Mouse (Mus musculus): ENCODE data around the gene Grin3b. TPM values are rescaled to one million over a fixed set of nuclear protein-coding genes. Genes with fewer than 3 reads are reported as not detected.
"Not testable (repeated sequence)": the region's sequence is repeated elsewhere in the genome, so short reads cannot be mapped to it uniquely, and the experiment has no call there.

Grin3b gene
- total and polyA plus RNA-seq, 2 experiments from 2014 or later = 0.14 to 0.18 TPM

DNA sequence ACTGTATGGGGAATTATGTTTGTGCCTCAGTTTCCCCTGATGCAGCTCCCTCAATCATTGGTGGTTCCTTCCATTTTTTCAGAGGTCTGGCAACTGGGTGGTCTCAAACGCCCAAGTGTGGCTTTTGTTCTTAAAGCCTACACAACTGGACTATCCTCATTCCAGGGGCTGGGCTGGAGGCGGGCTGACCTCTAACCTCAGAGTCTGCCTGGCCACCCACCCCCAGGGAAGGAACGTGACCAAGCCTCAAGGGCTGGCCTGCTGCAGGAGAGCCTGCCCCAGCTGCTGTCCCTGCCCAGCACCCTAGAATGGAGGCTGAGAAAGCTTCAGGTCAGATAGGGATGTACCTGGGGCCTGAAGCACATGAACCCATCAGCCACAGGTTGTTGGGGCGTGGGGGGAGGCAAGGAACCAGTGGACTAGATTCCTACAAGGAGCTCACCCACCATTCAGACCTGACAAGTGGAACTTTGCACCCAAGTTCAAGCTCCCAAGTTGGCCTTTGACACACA lies 13.8 kb upstream of the Grin3b start:
- Histone ChIP-seq H3K9me3 (ENCODE audit: low read length) (no peaks in the 10 kb centered on the region), H3K27me3 (ENCODE audit: insufficient read depth, low read length) (no peaks in the 10 kb centered on the region), H3K4me1 (ENCODE audit: insufficient read depth) (no peaks in the 10 kb centered on the region), H3K9ac (no peak overlapping the region), H3K36me3 (ENCODE audit: insufficient read depth) (peaks cover 8% of the 10 kb centered on the region; the same call in 1 of the 2 replicates), H3K27ac (ENCODE audit: low read depth, low read length) (no peak overlapping the region), H3K4me2 (ENCODE audit: low read depth) (no peak overlapping the region), H3K4me3 (ENCODE audit: low read depth, low read length) (no peak overlapping the region)
- TF ChIP-seq CTCF (IDR thresholded peaks at IDR 0.05; ENCODE audit: low read depth) = no peak
- DNase-seq (no peak), ATAC-seq (no peak)
- 27% methylated on average over 4 of the region's 4 CpGs for WGBS

DNA sequence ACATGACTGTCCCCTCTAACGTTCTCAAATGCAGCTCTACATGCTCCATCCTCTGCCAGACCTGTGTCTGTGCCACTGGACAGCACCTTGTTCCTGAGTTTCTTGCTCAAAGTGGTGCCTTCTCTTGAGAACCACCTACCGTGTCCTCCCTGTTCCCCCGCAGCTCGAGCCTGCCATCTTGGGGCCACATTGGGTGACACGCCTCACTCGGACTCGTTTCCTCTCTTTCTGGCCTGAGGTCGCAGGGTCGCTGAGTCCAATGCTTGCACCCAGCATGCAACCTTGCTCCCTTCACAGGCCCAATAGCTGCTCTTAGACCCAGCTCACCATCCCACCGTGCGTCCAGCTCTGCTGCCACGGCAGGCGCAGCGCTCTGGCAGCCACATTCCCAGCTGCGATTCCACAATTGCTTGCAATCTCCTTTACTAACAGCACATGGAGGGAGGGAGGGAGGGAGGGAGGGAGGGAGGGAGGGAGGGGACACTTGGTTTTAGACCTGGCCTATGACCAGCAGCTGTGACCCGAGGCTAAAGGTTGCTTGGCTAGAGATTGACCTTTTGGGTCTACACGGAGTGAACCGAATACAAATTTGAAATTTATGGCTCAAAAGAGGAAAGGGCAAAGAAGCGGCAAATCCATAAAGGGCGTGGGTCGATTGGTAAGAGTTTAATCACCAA lies 12.2 kb upstream of the Grin3b start:
- Histone ChIP-seq H3K4me2 (ENCODE audit: low read depth) (no peak overlapping the region), H3K9ac (no peak overlapping the region), H3K27ac (ENCODE audit: low read depth, low read length) (no peak overlapping the region), H3K27me3 (ENCODE audit: insufficient read depth, low read length) (no peaks in the 10 kb centered on the region), H3K4me3 (ENCODE audit: low read depth, low read length) (no peak overlapping the region), H3K4me1 (ENCODE audit: insufficient read depth) (no peaks in the 10 kb centered on the region), H3K9me3 (ENCODE audit: low read length) (no peaks in the 10 kb centered on the region), H3K36me3 (ENCODE audit: insufficient read depth) (peaks cover 17% of the 10 kb centered on the region; the same call in 1 of the 2 replicates)
- peak; percentile 81 for TF ChIP-seq CTCF (IDR thresholded peaks at IDR 0.05; ENCODE audit: low read depth)
- WGBS = 15% methylated on average over 21 of the region's 21 CpGs
- peak; percentile 55 for DNase-seq
- no peak for ATAC-seq

DNA sequence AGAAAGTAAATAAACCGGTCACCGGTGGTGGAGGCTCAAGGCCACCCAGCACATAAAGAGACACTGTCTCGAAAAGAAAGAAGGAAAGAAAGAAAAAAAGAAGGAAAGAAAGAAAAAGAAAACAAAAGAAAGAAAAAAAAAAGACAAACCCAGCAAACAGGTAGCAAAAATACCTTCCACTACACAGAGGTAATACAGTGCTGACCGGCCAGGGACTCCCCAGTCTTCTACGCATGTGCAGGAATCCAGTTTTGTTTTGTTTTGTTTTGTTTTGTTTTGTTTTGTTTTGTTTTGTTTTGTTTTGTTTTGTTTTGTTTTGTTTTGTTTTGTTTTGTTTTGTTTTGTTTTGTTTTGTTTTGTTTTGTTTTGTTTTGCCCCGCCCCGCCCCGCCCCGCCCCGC lies 11.1 kb upstream of the Grin3b start:
- ATAC-seq = not testable (repeated sequence)

DNA sequence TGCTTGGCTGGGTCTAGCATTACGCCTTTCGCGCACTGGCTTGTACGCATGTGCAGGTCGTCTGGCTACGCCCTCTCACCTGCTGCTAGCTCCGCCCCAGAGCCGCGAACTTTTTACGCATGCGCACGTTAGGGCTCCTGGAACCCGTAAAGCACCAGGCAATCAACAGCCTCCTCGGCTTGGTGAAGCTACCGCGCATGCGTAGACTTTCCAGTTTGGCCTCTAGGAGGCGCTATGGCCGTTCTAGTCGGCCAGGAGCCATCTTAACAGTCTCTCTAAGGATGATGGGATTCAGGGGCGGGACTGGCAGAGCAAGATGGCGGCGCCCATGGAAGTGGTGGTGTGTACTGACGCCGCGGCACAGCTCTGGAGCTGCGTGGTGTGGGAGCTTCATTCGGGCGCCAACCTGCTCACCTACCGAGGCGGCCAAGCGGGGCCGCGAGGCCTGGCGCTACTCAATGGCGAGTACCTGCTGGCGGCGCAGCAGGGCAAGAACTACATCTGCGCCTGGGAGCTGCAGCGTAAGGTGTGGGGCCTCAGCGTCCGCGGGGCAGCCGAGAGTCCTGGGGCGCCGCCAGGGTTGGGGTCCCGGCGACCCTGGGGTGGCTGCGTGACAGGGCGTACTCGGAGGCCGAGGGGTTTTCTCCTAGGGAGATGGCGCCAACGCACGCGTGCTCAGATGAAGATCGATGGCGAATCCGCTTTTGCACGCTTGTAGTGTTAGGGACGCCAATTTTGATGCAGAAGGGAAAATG lies 10.5 kb upstream of the Grin3b start, which contains the start of gene Wdr18:
TSS of gene Wdr18 (plus strand) at position 306 of the 755 bp plus-strand sequence.
- Histone ChIP-seq H3K4me3 (ENCODE audit: low read depth, low read length) (peak within 1 kb of the TSS; percentile 79), H3K9me3 (ENCODE audit: low read length) (no peaks in the 10 kb centered on the region), H3K4me2 (ENCODE audit: low read depth) (peak within 1 kb of the TSS; percentile 86), H3K27me3 (ENCODE audit: insufficient read depth, low read length) (no peaks in the 10 kb centered on the region), H3K9ac (peak within 1 kb of the TSS; percentile 84), H3K36me3 (ENCODE audit: insufficient read depth) (peaks cover 31% of the 10 kb centered on the region), H3K4me1 (ENCODE audit: insufficient read depth) (no peaks in the 10 kb centered on the region), H3K27ac (ENCODE audit: low read depth, low read length) (peak within 1 kb of the TSS; percentile 69)
- DNase-seq (peak; percentile 100), ATAC-seq (peak; percentile 97)
- TF ChIP-seq CTCF (IDR thresholded peaks at IDR 0.05; ENCODE audit: low read depth) = peak; percentile 99
- WGBS = 1% methylated on average over 61 of the region's 61 CpGs

More for the DNA sequence above, 11.1 kb upstream of the Grin3b start:
- Histone ChIP-seq H3K36me3 (ENCODE audit: insufficient read depth) (peaks cover 25% of the 10 kb centered on the region), H3K4me3 (ENCODE audit: low read depth, low read length) (peak overlapping the region; percentile 79), H3K4me2 (ENCODE audit: low read depth) (peak overlapping the region; percentile 86)
- not testable (repeated sequence) for H3K9ac ChIP-seq; H3K4me1 ChIP-seq (ENCODE audit: insufficient read depth); H3K27me3 ChIP-seq (ENCODE audit: insufficient read depth, low read length); DNase-seq; H3K9me3 ChIP-seq (ENCODE audit: low read length); H3K27ac ChIP-seq (ENCODE audit: low read depth, low read length)
- WGBS = 32% methylated on average over 10 of the region's 10 CpGs

DNA sequence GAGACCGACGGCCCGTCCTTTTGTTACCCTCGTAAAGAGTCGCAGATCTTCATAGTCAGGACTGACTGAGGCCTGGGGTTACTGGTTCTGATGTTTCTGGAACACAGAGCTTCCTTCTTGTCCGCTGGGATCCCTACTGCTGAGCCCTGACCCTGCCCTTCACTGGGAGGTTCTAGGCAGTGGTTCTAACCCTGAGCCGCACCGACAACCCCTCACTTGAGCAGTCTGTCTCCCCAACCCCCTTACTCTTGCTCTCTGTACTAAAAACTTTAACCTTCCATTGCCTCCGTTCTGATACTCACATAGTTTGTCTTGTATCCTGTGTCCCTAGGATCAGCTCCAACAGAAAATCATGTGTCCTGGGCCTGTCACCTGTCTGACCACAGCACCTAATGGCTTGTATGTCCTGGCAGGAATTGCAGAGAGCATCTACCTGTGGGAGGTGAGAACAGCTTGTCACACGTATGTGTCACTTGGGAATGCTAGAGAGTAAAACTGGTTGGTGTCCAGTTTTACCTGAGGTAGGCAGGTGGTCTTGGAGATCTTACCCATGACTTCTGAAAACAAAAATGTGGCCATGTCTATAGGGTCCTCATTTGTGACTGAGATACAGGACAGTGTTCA lies 9.7 kb upstream of the Grin3b start:
- no peak overlapping the region for H3K27ac ChIP-seq (ENCODE audit: low read depth, low read length)
- H3K9ac ChIP-seq = peak overlapping the region; percentile 84
- H3K4me1 ChIP-seq (ENCODE audit: insufficient read depth) = no peaks in the 10 kb centered on the region
- peaks cover 39% of the 10 kb centered on the region for H3K36me3 ChIP-seq (ENCODE audit: insufficient read depth)
- H3K9me3 ChIP-seq (ENCODE audit: low read length) = no peaks in the 10 kb centered on the region
- H3K27me3 ChIP-seq (ENCODE audit: insufficient read depth, low read length) = no peaks in the 10 kb centered on the region
- 17% methylated on average over 10 of the region's 10 CpGs for WGBS
- no peak for DNase-seq
- peak overlapping the region; percentile 79 for H3K4me3 ChIP-seq (ENCODE audit: low read depth, low read length)
- no peak for ATAC-seq
- peak overlapping the region; percentile 86 for H3K4me2 ChIP-seq (ENCODE audit: low read depth)
- TF ChIP-seq CTCF (IDR thresholded peaks at IDR 0.05; ENCODE audit: low read depth) = no peak

DNA sequence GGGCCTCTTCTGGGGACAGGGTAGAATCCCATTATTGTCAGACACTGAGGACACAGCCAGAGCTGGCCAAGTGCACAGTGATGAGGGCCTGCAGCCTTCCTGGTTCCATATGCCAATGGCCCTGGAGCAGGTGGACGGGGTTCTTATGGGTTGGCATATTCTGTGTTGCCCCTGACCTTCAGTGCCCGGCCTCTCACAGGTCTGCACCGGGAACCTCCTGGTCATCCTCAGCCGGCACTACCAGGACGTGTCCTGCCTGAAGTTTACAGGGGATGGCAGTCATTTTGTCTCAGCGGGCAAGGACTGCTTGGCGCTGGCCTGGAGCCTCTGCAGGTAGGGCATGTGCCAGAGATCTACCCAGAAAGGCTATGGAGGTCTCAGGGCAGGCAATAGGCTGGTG lies 5.8 kb upstream of the Grin3b start:
- peaks cover 62% of the 10 kb centered on the region for H3K36me3 ChIP-seq (ENCODE audit: insufficient read depth)
- no peaks in the 10 kb centered on the region for H3K9me3 ChIP-seq (ENCODE audit: low read length)
- H3K27ac ChIP-seq (ENCODE audit: low read depth, low read length) = no peak overlapping the region
- TF ChIP-seq CTCF (IDR thresholded peaks at IDR 0.05; ENCODE audit: low read depth) = no peak
- H3K4me3 ChIP-seq (ENCODE audit: low read depth, low read length) = no peak overlapping the region
- no peak overlapping the region for H3K9ac ChIP-seq
- H3K27me3 ChIP-seq (ENCODE audit: insufficient read depth, low read length) = no peaks in the 10 kb centered on the region
- no peak overlapping the region for H3K4me2 ChIP-seq (ENCODE audit: low read depth)
- H3K4me1 ChIP-seq (ENCODE audit: insufficient read depth) = no peaks in the 10 kb centered on the region
- WGBS = 98% methylated on average over 7 of the region's 7 CpGs
- DNase-seq (no peak), ATAC-seq (no peak)

Data from forebrain, postnatal 0 days (tissue).